Mouse (Mus musculus) ES-Bruce4 (cell line): ENCODE data around the gene Pacs2. TPM values are rescaled to one million over a fixed set of nuclear protein-coding genes. Genes with fewer than 3 reads are reported as not detected.

Experiments used
- H3K27ac ChIP-seq: 2 replicates; pipeline ENCODE4 v1.5.1; 2012; ENCODE audit warnings: low read length, inconsistent platforms; ENCODE audit not compliant: insufficient read depth
- H3K27me3 ChIP-seq: 2 replicates; pipeline ENCODE4 v1.6.1; 2012; ENCODE audit warnings: mild to moderate bottlenecking, low read length, inconsistent platforms; ENCODE audit not compliant: control insufficient read depth, poor library complexity, insufficient read depth, severe bottlenecking
- H3K36me3 ChIP-seq: 2 replicates; pipeline ENCODE4 v1.6.1; 2012; ENCODE audit warnings: inconsistent platforms, mild to moderate bottlenecking, low read length, moderate library complexity; ENCODE audit not compliant: control insufficient read depth, poor library complexity, insufficient read depth, severe bottlenecking
- H3K4me1 ChIP-seq: one replicate; pipeline ENCODE4 v1.8.1; 2011; ENCODE audit warnings: low read length; ENCODE audit not compliant: control insufficient read depth, insufficient read depth
- H3K4me3 ChIP-seq: 2 replicates; pipeline ENCODE4 v1.5.1; 2011; ENCODE audit warnings: low read depth, mild to moderate bottlenecking, low read length
- H3K9ac ChIP-seq: 2 replicates; pipeline ENCODE4 v1.6.1; 2012; ENCODE audit warnings: low read depth, mild to moderate bottlenecking, inconsistent platforms; ENCODE audit not compliant: poor library complexity, severe bottlenecking
- H3K9me3 ChIP-seq: replicated peaks from 2 replicates; pipeline ENCODE4 v1.6.1; 2012; ENCODE audit warnings: mild to moderate bottlenecking, low read length, inconsistent platforms; ENCODE audit not compliant: control insufficient read depth, poor library complexity, insufficient read depth, severe bottlenecking
- CTCF ChIP-seq: IDR thresholded peaks from one replicate; pipeline ENCODE4 v1.8.1; 2011; ENCODE audit warnings: low read depth, low read length
- EP300 ChIP-seq: IDR thresholded peaks from 2 replicates; pipeline ENCODE4 v1.6.1; 2011; ENCODE audit warnings: low read depth, low read length; ENCODE audit not compliant: insufficient read depth
- POLR2A ChIP-seq: IDR thresholded peaks from one replicate; pipeline ENCODE4 v1.8.1; 2011; ENCODE audit warnings: low read length; ENCODE audit not compliant: insufficient read depth
- polyA plus RNA-seq: library from polyadenylated mRNA; stranded (reverse); fragments of >200 nt; gene quantifications from 2 replicates; pipeline ENCODE4 v1.2.4, GENCODE M21; 2011; ENCODE audit warnings: low read depth; ENCODE audit not compliant: missing spikeins, insufficient read depth, insufficient read length

Pacs2 gene
- polyA plus RNA-seq, 1 experiment = 23.8 TPM

DNA sequence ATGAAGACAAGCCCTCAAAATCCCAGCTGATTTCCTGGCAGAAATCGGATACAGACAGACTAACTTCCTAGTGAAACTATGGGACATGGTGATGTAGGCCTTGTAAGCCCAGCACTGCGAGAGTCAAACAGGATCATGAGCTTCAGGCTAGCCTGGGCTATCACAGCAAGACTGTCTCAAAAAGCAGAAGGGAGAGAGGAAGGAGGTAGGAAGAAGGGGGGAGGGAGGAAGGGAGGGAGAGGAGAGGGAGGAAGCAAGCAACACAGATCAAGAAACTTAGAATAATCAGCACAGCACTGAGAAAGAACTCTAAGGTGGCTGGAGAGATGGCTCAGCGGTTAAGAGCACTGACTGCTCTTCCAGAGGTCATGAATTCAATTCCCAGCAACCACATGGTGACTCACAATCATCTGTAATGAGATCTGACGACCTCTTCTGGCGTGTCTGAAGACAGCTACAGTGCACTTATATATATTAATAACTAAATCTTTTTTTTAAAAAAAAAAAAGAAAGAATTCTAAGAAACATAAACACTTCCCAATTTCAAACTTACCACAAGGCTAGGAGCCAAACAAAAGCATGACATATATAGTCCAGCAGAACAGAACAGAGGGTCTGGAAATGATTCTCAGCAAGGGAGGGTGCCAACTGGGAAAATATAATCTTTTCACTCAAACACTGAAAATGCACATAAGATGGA is 23.5 kb upstream of the Pacs2 start:
- Histone ChIP-seq H3K4me3 (no peak overlapping the region), H3K27me3 (no peaks in the 10 kb centered on the region), H3K36me3 (no peaks in the 10 kb centered on the region; the same call in 1 of the 2 replicates), H3K9ac (no peak overlapping the region), H3K27ac (no peak overlapping the region), H3K9me3 (no peaks in the 10 kb centered on the region), H3K4me1 (no peaks in the 10 kb centered on the region)
- no peak for TF ChIP-seq POLR2A
- no peak for TF ChIP-seq CTCF
- TF ChIP-seq EP300 = no peak

DNA sequence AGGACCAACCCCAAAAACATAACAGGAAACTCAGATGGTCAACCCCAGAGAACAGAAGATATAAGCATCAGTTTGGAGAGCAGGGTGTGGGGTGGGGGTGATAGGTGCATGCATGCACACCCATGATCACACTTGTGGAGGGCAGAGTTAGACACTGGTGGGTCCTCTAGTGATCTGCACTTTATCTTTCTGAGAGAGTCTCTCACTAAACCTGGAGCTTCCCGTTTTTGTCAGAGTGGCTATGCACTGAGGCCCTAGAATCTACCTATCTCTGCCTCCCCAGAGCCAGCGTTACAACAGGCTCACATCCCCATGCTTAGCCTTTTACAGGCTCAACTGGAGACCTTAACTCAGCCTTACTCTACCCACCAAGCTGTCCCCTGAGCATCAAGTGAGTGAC is 22.9 kb upstream of the Pacs2 start:
- TF ChIP-seq POLR2A (no peak), EP300 (no peak)
- H3K27me3 ChIP-seq = no peaks in the 10 kb centered on the region
- no peaks in the 10 kb centered on the region; the same call in 1 of the 2 replicates for H3K36me3 ChIP-seq

DNA sequence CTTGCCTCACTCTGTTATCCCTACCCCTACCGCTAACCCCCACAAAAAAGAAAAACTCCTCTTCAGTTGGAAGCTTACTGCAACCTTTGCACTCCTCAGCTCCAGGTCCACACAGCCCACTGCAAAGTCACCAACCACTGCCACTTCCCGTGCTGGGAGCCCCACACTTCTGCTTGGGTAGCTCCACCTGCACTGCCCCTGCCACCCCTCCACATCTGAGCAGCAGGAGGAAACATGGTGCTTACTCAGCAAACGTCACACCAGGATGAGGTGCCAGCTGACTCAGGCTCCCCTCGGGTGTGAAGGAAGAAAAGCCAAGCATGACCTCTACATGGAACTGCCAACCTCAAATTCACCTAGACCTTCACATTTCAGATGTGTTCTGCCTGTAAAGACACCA is 20.2 kb upstream of the Pacs2 start:
- Histone ChIP-seq H3K4me3 (no peak overlapping the region), H3K9ac (no peak overlapping the region), H3K9me3 (no peaks in the 10 kb centered on the region), H3K27me3 (no peaks in the 10 kb centered on the region), H3K4me1 (no peaks in the 10 kb centered on the region), H3K27ac (no peak overlapping the region), H3K36me3 (no peaks in the 10 kb centered on the region)
- TF ChIP-seq EP300 = no peak

More for the DNA sequence above, 22.9 kb upstream of the Pacs2 start:
- no peak overlapping the region for H3K9ac ChIP-seq
- no peak overlapping the region for H3K27ac ChIP-seq
- no peak overlapping the region for H3K4me3 ChIP-seq
- no peaks in the 10 kb centered on the region for H3K9me3 ChIP-seq
- H3K4me1 ChIP-seq = no peaks in the 10 kb centered on the region

DNA sequence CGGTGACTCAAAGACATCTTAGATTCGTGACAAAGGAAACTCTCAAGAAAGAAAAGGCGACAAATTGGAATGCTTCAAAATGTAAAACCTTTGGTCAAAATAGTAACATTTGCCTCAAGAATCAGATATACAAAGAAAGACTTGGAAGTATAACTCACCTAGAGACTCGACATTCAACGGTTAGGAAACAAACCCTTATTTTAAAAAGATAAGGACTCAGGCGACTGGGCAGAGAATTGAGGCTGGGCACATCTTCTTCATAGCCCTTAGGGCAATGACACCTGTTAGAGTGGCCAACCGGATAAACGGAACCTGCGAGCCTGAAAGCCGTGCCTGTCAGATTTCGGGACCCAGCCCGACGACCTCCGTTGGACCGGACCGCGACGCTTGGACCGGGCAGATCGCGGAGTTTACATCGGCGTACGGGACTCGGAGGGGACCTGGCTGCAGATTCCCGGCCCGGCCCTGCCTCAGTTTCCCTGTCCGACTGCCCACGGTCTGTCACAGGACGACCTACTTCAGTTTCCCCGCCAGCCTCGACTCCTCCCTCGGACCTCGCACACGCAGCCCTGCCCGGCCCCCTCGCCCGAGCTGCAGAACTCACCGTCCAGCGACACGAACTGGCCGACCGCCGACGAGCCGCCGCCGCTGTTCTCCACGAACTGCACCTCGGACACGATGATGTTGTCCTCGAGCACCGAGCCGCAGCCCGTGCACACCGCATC is 14.6 kb upstream of the Pacs2 start:
- no peaks in the 10 kb centered on the region for H3K9me3 ChIP-seq
- H3K4me1 ChIP-seq = no peaks in the 10 kb centered on the region
- TF ChIP-seq EP300 (no peak), POLR2A (no peak), CTCF (no peak)
- no peak overlapping the region for H3K27ac ChIP-seq
- peak overlapping the region; percentile 78 for H3K4me3 ChIP-seq
- H3K36me3 ChIP-seq = no peaks in the 10 kb centered on the region
- no peaks in the 10 kb centered on the region for H3K27me3 ChIP-seq
- peak overlapping the region; percentile 76 for H3K9ac ChIP-seq

DNA sequence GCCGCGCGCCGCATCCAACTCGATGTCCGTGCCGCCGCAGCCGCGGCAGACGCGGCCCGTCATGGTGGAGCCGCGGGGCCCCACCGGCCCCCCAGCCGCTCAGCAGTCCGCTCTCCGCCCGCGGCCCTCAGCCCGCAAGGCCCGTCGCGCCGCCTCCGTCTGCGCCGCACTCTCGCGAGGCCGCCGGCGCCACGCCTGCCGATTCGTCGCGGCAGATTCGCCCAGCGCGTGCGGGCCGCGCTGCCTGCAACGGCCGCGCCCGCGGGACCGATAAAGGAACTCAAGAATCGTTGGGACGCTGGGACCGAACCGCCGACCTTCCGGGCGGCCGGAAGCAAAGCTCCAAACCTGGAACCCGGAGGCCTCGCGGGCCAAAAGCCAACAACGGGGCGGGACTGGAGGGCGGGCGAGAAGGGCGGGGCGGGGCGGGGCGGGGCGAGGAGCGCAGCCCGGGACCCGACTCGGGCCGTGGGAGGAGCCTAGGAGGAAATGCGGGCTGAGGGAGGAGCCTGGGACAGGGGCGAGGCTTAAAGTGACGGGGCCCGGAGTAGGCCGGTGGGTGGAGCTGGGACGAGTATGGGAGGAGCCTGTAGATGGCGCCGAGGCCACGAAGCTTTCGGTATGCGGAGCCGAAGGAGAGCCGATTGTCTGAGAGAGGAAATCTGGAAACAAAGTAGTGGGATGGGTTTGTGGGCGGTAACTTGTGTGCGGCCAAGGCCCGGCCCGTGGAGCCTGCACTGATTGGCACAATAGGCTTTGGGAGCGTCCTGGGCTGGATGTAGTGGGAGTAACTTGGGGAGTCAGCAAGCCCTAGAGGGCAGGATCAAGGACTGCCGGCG is 13.8 kb upstream of the Pacs2 start, which contains the start of gene Brf1:
TSS of gene Brf1 (minus strand) at position 411 of the 839 bp plus-strand sequence.
- H3K4me3 ChIP-seq = peak within 1 kb of the TSS; percentile 78
- H3K9ac ChIP-seq = peak within 1 kb of the TSS; percentile 76
- H3K27ac ChIP-seq = peak within 1 kb of the TSS; percentile 76
- H3K4me1 ChIP-seq = no peaks in the 10 kb centered on the region
- no peaks in the 10 kb centered on the region for H3K27me3 ChIP-seq
- no peaks in the 10 kb centered on the region for H3K9me3 ChIP-seq
- no peaks in the 10 kb centered on the region for H3K36me3 ChIP-seq
- TF ChIP-seq EP300 = no peak
- TF ChIP-seq CTCF = no peak
- TF ChIP-seq POLR2A = no peak
